Mouse (Mus musculus) CH12F3 (cell line): ENCODE data around the gene Cplx3.

Source experiments
- in situ Hi-C: fragments of 300-500 bp; cut with MboI; formaldehyde crosslinking; loops from 2 replicates; pipeline ENCODE4 v1.14.3; 2020; ENCODE audit warnings: low sequenced_read_pairs

The Cplx3 gene

DNA sequence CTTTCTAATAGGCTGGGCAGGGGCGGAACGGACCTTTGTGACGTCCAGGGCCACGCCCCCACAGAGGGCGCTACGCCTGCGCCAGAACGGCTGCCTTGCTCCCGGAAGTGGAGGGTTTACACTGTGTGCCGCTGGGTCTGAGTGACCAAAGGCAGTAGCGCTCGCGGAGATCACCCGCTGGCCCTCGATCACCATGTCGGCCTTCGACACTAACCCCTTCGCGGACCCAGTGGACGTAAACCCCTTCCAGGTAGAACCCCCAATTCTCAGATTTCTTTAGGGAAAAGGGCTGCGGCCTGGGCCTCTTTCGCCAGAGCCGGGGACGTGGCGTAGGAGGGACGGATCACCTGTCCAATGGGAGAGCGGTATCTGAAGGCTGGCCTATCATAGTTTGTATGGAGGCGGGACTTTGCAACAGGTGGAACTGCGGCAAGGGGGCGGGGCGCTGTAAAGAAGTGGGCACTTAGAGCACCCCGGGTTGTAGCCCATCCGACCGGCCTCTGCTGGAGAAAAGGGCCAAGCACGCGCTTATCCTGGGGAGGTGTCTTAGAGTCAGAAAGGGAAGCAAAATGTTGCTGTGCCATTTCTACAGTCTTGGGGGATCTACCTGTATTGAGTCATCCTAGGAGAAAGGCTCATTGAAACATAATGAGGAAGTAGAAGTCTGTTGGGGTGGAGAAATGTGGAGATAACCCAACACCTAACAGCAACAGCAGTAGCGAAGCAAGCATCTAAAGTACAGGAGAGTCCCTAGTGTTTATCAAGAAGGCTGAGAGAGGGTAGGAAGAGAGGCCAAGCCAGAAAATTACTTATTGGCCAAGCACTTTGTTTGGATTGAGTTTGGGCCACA lies 45.0 kb downstream of the Cplx3 start, which contains the start of gene Scamp2:
TSS of gene Scamp2 (plus strand) at position 83 of the 850 bp plus-strand sequence.
- in situ Hi-C loops: no loop called here

DNA sequence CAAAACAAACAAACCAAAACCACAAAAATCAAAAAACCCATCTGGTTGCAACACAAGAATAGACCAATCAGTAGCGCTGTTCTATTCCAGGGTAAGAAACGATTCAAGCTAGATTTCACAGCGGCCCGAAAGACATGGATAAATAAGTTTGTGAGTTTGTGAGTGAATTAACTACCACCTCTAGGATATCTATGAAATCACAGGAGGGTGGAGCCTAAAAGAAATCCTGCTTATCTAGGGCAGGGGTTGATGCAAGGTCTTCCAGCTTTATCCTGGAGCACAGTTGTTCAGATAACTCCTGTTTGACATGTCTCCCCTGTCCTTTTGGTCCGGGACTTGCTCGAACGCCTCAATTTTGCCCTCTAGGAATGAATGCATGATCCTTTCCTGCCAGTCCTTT lies 45.8 kb downstream of the Cplx3 start:
- in situ Hi-C loops: no loop called here

DNA sequence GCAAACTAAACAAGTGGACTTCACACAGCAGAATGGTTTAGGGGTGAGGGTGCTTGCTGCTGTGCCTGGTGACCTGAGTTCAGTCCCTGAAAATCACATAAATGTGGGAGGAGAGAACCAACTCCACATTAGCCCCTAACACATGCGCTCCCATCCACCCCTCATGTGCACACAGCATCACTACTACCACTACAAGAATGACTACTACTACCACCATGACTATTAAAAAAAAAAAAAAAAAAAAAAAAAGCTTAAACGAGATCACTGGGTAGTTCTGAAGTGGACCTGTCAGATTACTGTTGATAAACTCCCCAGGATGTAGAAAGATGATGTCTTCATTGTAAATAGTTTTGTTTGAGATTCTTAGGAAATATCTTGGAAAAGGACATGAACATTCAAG lies 46.5 kb downstream of the Cplx3 start:
- in situ Hi-C loops: no loop called here

DNA sequence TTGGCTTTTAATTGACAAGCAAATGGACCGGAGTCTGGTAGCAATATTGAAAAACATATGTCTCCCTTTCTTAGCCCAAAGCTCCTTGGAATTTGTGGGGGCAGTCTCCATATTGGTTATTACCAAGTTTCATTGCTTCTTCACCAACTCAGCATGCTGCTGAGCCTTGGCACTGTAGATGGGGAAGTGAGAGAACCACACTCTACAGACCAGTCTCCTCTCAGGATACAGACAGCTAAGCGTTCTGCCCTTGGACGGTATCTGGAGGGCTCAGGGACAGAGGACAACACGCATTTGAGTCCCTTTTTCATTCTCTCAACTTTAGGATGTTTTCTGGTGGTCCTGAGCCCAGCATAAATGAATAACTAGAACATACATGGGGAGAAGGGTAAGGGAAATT lies 47.5 kb downstream of the Cplx3 start:
- in situ Hi-C loops: no loop called here

DNA sequence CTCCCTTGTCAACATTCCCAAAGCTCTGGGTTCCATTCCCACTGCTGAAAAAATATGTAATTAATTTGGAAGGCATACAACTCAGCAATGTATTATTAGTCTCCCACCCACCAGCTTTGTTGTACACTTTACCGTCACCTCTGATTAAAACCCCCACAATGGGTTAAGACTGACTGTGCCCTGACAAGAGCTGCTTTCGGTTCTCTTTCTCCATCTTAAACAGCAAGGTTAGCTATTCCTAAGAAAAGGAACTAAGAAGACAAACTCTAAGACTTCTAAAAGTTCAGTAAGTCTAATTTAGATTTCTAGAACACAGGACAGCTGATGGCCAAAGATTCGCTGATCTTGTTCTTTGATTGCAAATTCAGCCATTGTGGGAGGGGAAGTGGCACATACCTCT lies 48.9 kb downstream of the Cplx3 start:
- in situ Hi-C loops: no loop called here

DNA sequence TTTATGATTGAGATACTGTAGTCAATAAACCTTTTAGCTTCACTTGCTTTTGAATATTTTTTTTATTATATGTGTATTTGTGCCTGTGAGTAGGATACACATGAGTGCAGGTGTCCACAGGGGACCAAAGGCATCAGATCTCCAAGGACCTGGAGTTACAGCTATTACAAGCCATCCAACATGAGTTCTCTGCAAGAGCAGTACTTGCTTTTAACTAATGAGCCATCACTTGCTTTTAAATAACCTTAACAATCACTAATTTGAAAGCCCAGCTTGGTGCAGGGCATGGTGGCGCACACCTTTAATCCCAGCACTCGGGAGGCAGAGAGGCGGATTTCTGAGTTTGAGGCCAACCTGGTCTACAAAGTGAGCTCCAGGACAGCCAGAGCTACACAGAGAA lies 51.3 kb downstream of the Cplx3 start:
- in situ Hi-C loops: no loop called here

DNA sequence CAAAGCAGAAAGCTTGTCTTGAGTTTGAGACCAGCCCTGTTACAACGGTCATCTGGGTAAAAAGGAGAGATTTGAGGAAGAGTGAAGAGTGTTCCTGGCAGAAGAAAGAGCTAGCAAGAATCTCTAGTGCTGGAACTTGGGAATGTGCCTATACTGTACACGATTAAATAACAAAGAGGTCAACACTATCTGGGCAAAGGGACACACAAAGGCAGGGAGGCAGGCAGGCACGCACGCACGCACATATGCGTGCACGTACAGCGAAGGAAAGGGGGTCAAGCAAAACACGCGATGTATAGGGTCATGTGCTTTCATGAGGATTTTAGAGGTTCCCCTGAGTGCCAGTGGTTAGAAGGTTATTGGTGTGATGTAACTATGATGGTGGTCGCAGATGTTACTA lies 53.0 kb downstream of the Cplx3 start:
- in situ Hi-C loops: no loop called here

DNA sequence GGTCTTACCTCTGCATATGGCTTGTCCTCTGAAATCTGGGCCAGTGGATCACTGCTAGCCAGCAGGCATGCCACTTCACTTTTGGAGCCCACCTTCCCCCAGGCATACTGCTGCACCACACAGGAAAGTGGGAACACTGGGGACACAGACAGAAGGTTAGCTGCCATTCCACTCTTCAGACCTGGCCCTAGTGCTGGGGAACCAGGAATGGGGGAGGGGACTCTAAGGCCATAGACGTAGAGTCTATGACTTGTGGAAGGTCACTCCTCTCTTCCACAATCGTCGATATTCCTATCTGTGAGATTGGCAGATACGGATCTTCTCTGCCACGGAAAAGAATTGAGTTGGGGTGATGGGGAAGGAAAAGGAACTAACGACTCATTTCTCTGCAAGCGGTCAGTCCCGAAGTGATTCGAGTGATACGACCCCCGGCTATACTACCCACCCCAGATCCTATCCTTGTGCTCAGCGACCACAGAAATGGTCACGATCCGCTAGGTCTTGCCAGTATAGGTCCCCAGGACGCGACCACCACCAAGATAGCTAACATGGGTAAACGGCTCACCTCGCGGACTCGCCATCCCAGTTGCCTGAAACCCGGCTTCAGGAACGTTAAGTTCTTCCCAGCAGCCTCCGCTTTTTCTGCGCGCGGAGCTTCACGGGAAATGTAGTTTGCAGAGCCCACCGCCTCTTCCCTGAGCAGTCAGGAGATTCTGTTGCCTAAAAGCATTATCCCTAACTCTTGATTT lies 53.8 kb downstream of the Cplx3 start, which contains the start of gene Mpi:
TSS of gene Mpi (minus strand) at position 625 of the 749 bp plus-strand sequence.
- in situ Hi-C loops: no loop called here

DNA sequence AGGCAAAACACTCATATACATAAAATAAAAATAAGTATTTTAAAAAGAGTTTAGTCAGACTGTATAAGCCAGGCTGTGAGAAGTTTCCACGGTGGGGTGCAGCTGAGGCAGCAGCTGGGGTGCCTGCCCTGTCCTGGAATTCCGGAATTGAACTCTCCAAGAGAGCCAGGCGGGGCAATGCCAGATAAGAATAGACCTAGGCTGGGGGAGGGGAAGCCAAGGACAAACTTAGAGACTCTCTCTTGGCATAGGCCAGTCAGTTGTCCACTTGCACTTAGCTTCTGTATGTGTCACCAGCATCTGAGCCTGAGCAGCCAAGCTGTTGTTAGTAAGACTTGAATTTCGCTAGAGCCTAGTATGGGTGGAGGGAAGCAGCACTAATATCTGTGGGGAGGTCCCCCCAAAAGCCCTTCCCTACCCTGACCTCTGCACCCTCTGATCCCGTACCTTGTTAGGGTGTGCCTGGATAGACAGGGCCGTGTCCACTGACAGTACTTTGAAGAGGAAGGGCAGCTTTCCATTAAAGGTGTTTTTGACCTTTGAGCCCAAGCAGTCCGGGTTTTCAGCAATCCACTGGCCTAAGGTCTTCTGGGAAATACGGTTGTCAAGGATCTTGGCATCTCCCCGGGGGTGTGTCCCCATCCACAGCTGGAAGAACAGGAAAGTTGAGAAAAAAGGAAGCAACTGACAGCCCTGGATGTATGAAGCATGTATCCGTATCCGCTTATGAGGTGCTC lies 55.8 kb downstream of the Cplx3 start:
- in situ Hi-C loops: no loop called here
